Mouse (Mus musculus) cerebellum, adult 2 months (tissue): Measurements from ENCODE around the gene Zfp981.
"Not testable (repeated sequence)": the region's sequence is repeated elsewhere in the genome, so short reads cannot be mapped to it uniquely, and the experiment has no call there.

Experiments used
- CTCF ChIP-seq: fragments of 200-500 bp; IDR thresholded peaks from 2 replicates; pipeline ENCODE4 v1.5.1; 2011; ENCODE audit warnings: low read depth, mild to moderate bottlenecking, control low read depth, low read length, moderate library complexity, borderline replicate concordance; ENCODE audit not compliant: insufficient read depth
- POLR2A ChIP-seq: fragments of 200-500 bp; IDR thresholded peaks from 2 replicates; pipeline ENCODE4 v1.6.1; 2011; ENCODE audit warnings: low read length, control low read depth, borderline replicate concordance; ENCODE audit not compliant: insufficient read depth

GRCm38 (mm10) chr4:146476959-146477358 lies 24.9 kb upstream of the Zfp981 start:
- not testable (repeated sequence) for TF ChIP-seq CTCF, POLR2A
